Mouse (Mus musculus): Measurements from ENCODE around the gene Lamtor1.
"Not testable (repeated sequence)": the region's sequence is repeated elsewhere in the genome, so short reads cannot be mapped to it uniquely, and the experiment has no call there.

Gene Lamtor1

GRCm38 (mm10) chr7:101938348-101938747 lies 32.6 kb downstream of the Lamtor1 start:
- in situ Hi-C loops (cut with MboI; ENCODE audit: low pct_unique_long_range_greater_than_20kb in 1 of 2, low sequenced_read_pairs in 2 of 2, unreplicated experiment in 1 of 2), result no loop called here

DNA sequence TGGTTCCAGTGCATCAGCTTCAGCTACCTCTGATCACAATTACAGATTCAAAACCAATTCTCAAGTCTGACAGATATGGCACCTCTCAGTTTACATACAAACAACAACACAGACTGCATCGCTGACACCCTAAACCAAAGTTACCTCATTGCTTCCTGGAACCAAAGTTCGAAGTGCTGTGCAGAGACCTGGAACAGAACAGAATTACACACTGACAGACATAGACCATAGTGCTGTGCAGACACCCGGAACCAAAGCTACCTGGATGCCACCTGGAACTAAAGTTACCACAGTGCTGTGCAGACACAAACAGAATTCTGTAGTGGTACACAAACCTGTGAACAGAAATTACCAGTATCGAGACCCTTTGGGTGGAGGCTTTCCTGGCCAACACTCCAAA lies 34.1 kb downstream of the Lamtor1 start:
- in situ Hi-C loops (cut with MboI; ENCODE audit: low pct_unique_long_range_greater_than_20kb in 1 of 2, low sequenced_read_pairs in 2 of 2, unreplicated experiment in 1 of 2), result no loop called here

DNA sequence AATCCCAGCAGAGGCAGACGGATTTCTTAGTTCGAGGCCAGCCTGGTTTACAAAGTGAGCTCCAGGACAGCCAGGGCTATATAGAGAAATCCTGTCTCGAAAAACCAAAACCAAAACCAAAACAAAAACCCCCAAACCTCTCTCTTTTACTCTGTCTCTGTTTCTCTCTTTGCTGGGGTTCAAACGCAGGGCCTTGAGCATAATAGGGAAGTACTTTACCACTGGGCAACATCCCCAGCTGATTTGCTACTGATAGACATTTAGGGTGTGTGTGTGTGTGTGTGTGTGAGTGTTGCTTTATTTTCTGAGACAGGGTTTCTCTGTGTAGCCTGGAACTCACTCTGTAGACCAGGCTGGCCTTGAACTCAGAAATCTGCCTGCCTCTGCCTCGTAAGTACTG lies 43.3 kb downstream of the Lamtor1 start:
- in situ Hi-C loops (cut with MboI; ENCODE audit: low pct_unique_long_range_greater_than_20kb in 1 of 2, low sequenced_read_pairs in 2 of 2, unreplicated experiment in 1 of 2), result not testable (repeated sequence)

DNA sequence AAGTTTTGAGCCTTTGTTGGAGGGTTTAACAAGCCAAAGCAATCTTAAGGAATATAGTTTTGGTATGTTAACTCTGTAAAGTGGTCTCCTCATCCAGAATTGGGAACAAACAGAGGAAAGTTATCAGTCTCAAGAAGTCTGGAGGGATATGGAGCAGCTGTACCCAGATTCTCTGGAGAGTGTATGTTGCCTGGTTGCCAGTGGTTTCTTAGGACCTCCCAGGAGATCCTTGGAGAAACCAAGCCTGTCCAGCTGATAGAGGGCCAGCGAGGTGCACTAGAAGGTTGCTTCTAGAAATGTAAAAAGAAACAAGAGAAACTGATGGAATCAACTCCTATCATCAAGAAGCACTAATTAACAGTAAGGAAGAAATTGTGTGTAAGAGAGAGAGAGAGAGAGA lies 45.9 kb downstream of the Lamtor1 start:
- in situ Hi-C loops (cut with MboI; ENCODE audit: low pct_unique_long_range_greater_than_20kb in 1 of 2, low sequenced_read_pairs in 2 of 2, unreplicated experiment in 1 of 2), result no loop called here

DNA sequence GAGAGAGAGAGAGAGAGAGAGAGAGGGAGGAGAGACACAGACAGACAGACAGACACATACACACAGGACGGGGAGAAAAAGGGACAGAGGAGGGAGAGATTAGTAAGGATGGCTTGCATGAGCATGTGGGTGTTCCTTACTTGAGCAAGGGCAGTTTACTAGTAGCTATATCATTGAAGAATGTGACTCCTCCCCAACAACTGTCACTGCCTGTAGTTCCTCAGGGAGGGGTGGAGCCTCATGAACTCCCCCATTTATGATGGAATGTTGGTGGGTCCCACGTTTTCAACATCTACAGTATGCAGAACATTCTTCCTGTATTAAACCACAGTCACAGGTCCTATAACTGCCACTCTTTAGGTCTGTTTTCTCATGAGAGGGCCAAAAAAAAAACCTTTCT lies 46.4 kb downstream of the Lamtor1 start:
- in situ Hi-C loops (cut with MboI; ENCODE audit: low pct_unique_long_range_greater_than_20kb in 1 of 2, low sequenced_read_pairs in 2 of 2, unreplicated experiment in 1 of 2), result no loop called here

- in situ Hi-C loops (cut with MboI; ENCODE audit: low pct_unique_long_range_greater_than_20kb in 1 of 2, low sequenced_read_pairs in 2 of 2, unreplicated experiment in 1 of 2), result no loop called here
Observed at GRCm38 (mm10) chr7:101954163-101954562, 48.5 kb downstream of the Lamtor1 start.

- in situ Hi-C loops (cut with MboI; ENCODE audit: low pct_unique_long_range_greater_than_20kb in 1 of 2, low sequenced_read_pairs in 2 of 2, unreplicated experiment in 1 of 2), result no loop called here
Observed at GRCm38 (mm10) chr7:101955276-101955675, 49.6 kb downstream of the Lamtor1 start.

DNA sequence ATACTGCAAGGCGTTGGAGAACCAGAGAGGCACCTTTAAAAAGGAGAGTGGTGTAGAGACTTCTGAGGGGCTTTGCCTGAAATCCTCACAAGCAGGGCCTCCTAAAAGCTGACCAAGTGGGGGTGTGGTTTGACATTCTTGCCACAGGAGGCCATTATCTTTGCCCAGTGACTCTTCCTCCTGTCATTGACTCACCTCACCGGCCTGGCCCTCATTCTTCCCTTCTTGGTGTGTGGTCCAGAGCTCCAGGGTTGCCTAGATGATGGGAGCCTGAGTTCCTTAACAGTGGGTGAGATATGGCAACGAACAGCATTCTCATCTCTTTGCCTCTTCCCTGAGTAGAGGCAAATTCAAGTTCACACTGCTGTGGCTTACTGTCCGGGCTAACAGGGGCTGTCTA lies 50.2 kb downstream of the Lamtor1 start:
- in situ Hi-C loops (cut with MboI; ENCODE audit: low pct_unique_long_range_greater_than_20kb in 1 of 2, low sequenced_read_pairs in 2 of 2, unreplicated experiment in 1 of 2), result no loop called here

GRCm38 (mm10) chr7:101956481-101956880 lies 50.8 kb downstream of the Lamtor1 start:
- in situ Hi-C loops (cut with MboI; ENCODE audit: low pct_unique_long_range_greater_than_20kb in 1 of 2, low sequenced_read_pairs in 2 of 2, unreplicated experiment in 1 of 2), result no loop called here

DNA sequence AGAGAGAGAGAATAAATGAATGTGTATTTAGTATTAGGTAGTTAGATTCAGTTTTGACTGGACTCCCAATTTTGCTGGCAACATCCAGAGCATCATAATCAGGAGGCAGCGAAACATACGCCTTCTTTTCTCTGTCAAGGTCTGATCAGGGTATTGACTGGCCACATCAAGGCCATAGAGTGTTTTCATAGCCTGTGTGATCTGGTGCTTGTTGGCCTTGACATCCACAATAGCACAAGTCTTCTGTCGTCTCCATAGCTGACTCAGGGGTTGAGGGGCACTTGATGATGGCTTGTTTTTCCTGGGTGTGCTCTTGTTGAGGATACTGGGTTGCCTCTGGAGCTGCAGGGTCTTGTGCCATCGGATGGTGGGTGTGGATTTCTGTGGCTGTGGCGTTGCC lies 51.2 kb downstream of the Lamtor1 start:
- in situ Hi-C loops (cut with MboI; ENCODE audit: low pct_unique_long_range_greater_than_20kb in 1 of 2, low sequenced_read_pairs in 2 of 2, unreplicated experiment in 1 of 2), result no loop called here

DNA sequence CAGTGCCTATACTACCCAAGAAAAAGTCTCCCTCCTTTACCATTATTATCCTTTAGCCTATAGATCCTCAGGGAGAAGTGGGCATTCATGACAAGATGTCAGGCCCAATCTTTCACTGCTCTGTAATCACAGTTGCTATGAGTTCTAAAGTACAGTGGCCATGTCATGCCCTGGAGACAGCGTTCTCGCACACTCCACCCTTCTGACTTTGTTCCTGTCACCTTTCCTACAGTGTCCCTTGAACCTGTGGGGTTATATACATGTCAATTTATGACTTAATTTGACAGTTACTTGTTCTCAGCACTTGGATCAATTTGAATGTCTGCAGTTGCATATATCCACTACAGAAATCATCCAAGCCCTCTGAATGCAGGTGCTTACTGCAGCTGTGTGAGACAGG lies 57.1 kb downstream of the Lamtor1 start:
- in situ Hi-C loops (cut with MboI; ENCODE audit: low pct_unique_long_range_greater_than_20kb in 1 of 2, low sequenced_read_pairs in 2 of 2, unreplicated experiment in 1 of 2), result no loop called here

GRCm38 (mm10) chr7:101963621-101964020 lies 57.9 kb downstream of the Lamtor1 start:
- in situ Hi-C loops (cut with MboI; ENCODE audit: low pct_unique_long_range_greater_than_20kb in 1 of 2, low sequenced_read_pairs in 2 of 2, unreplicated experiment in 1 of 2), result no loop called here

- in situ Hi-C loops (cut with MboI; ENCODE audit: low pct_unique_long_range_greater_than_20kb in 1 of 2, low sequenced_read_pairs in 2 of 2, unreplicated experiment in 1 of 2), result no loop called here
Observed at GRCm38 (mm10) chr7:101964551-101964950, 58.8 kb downstream of the Lamtor1 start.

GRCm38 (mm10) chr7:101965606-101966005 lies 59.9 kb downstream of the Lamtor1 start:
- in situ Hi-C loops (cut with MboI; ENCODE audit: low pct_unique_long_range_greater_than_20kb in 1 of 2, low sequenced_read_pairs in 2 of 2, unreplicated experiment in 1 of 2), result no loop called here

GRCm38 (mm10) chr7:101967256-101967655 lies 61.6 kb downstream of the Lamtor1 start:
- in situ Hi-C loops (cut with MboI; ENCODE audit: low pct_unique_long_range_greater_than_20kb in 1 of 2, low sequenced_read_pairs in 2 of 2, unreplicated experiment in 1 of 2), result no loop called here

GRCm38 (mm10) chr7:101968751-101969150 lies 63.0 kb downstream of the Lamtor1 start:
- in situ Hi-C loops (cut with MboI; ENCODE audit: low pct_unique_long_range_greater_than_20kb in 1 of 2, low sequenced_read_pairs in 2 of 2, unreplicated experiment in 1 of 2), result no loop called here

DNA sequence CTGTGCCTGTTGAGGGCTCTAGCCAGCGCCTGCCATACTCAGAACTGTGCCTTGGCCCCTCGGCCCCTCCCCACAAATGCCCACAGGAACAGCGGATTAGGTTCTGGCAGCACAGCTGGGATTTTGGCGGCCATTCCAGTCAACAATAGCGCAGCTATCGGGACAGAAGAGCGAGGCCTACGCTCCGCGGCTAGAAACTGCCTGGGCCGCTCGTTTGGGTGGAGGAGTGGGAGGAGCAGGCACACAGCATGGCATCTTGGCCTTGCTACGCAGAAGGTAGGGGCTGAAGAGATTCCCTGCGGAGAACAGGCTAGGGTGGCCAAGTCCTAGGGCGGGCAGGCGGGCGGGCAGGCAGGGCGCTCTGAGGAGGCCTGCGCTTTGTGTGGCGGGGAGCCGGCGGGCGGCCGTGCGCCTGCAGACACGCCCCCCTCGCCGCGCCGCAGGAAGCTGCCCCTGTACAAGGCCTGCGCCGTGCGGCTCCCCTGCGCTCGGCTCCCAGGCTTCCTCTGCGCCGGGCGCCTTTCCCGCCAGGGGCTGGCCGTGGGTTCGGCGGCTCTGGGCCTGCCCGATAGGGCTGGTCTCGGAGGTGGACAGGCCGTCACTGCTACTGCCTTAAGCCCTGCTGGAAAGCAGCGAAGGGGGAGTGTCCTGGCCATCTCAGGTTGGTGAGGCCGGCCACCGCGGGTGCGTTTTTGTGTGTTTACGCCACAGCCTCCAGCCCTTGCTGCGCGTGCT lies 64.2 kb downstream of the Lamtor1 start:
- in situ Hi-C loops (cut with MboI; ENCODE audit: low pct_unique_long_range_greater_than_20kb in 1 of 2, low sequenced_read_pairs in 2 of 2, unreplicated experiment in 1 of 2), result no loop called here

- in situ Hi-C loops (cut with MboI; ENCODE audit: low pct_unique_long_range_greater_than_20kb in 1 of 2, low sequenced_read_pairs in 2 of 2, unreplicated experiment in 1 of 2), result no loop called here
Observed at GRCm38 (mm10) chr7:101970429-101970775, 64.7 kb downstream of the Lamtor1 start.

DNA sequence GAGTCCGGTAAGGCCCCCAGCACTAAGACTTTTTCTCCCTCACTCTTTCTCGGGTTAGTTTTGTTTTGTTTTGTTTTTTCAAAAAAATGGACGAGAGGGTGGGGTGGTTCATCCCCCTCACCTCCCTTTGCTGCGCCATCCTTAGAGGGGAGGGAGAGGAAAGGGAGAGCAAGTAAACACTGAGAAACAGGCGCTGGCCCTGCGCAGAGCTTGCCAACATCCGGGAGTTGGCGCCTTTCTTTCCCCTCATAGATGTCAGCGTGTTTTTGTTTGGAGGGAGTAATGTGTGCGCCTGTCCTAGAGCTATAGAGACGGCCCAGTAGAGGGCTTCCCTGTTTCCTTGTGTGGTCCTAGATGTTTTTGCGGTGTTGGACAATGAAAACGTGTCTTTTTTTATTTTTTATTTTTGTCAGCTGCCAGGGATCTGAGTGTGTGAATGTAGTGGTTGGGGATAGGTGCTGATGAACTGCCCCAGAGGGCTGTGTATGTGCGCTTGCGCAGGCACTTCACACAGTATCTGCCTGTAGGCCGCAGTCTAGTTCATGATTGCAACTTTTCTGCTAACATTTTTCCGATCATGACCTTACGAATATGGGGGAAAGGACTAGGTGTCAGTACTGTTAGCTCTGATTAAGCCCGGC lies 65.2 kb downstream of the Lamtor1 start:
- in situ Hi-C loops (cut with MboI; ENCODE audit: low pct_unique_long_range_greater_than_20kb in 1 of 2, low sequenced_read_pairs in 2 of 2, unreplicated experiment in 1 of 2), result no loop called here

DNA sequence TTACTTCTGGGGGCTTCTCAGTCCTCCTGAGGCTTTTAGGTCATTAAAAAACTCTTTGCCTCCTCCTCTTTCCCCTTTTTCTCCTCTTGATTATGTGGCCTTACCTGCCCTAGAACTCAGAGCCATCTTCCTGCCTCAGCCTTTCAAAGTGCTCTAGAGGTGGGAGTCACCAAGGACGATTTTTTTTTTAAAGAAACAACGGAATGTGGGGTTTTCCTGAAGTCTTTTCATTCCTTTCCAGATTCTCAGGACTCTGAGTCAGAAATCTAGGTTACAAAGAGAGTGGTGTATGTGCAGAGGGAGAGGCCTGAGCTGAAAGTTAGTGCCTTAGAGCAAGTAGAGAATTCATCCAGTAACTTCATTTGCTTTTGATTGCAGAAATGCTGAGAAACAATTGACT lies 66.0 kb downstream of the Lamtor1 start:
- in situ Hi-C loops (cut with MboI; ENCODE audit: low pct_unique_long_range_greater_than_20kb in 1 of 2, low sequenced_read_pairs in 2 of 2, unreplicated experiment in 1 of 2), result no loop called here
